Mouse (Mus musculus): ENCODE data around the gene Hist2h2be.
"Not testable (repeated sequence)": the region's sequence is repeated elsewhere in the genome, so short reads cannot be mapped to it uniquely, and the experiment has no call there.

Gene Hist2h2be

DNA sequence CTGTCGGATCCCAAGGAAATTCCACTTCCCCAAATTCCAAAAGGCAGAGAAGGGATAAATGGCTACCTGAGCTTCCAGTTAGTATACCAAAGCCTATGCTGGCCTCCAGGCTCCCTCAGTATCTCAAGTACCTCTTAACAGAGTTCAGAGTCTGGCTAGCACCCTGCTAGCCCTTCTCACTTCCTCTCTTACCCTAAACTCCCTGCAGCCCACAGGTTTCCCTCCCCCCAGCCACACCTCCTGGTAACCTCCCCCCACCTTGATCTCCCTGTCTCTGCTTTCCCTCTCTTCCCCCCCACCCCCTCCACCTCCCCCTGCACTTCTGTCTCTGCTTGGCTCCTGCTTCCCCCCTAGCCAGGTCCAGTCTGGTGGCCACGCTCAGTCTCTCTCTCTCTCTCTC lies 21.2 kb upstream of the Hist2h2be start:
- no peak for DNase-seq

DNA sequence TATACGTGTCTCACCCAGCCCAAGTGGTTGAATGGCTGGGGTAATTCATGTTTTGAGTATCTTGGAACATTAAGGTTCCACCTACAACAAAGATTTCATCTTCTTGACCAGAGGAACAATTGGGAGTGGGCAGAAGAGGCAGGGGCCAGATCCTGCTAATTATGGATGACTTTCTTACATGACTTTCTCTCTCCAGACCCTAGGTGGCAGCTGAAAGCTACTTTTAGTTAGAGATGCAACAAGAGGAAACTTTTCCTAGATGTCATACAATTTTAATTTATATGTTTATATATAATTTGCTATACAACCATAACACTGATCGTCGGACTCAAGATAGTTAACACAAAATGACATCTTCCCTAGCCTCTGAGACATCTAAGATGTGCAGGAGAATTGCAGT lies 13.1 kb upstream of the Hist2h2be start:
- no peak for DNase-seq

DNA sequence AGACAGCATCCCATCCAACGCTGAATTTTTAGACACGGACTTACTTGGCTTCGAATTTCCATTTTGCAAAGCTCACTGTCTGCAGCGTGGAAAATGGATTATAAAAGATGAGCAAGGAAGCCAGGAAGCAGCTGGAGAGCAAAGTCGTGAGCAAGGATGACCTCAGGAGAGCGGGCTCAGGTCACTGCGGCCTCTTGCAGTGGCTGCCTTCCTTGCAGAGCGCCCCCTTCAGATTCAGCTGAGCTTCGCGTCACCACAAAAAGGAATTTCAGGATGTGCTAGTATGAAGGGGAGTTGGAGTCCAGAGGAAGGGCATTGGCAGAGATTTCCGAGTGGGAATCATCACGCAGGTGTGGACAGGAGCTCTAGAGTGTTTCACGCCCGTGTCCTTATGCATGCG lies 11.7 kb upstream of the Hist2h2be start:
- DNase-seq, result no peak

DNA sequence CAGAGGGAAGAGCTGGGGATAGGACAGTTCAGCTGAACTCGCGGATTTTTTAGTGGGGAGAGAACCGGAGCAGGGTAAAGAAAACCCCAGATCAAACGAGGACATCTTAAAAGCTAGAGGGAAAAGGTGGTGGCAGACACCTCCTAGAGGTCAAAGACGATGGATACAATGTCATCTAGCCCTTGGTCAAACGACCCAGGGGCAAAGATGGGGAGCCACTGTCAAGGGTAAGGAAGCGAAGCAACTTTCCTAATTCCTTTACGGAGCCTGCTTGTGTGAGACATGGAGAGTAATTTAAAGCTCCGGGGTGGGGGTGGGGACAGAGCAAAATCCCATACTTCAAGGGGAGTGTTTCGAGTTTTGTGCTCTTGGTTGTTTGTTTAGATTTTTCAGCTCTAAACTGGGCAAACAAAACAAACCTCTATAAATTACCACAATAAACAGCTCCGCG lies 1.7 kb upstream of the Hist2h2be start:
- peak; percentile 58 for DNase-seq

DNA sequence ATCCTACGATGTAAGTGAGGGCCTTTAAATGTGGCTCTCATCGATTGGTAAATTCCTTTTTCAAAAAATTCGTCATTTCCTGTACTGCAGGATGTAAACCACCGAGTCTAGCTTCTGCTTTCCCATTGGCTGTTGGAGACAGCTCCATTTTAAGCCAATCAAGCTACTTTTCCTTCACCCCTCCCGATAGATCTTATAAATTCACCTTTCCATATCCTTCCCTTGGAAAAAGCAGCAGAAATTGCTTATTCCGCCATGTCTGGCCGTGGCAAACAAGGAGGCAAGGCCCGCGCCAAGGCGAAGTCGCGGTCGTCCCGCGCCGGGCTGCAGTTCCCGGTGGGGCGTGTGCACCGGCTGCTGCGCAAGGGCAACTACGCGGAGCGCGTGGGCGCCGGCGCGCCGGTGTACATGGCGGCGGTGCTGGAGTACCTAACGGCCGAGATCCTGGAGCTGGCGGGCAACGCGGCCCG lies 1.2 kb upstream of the Hist2h2be start, which contains the start of the genes Bola1 and Hist2h2ab:
TSS of gene Bola1 (minus strand) at position 49 of the 470 bp plus-strand sequence.
TSS of gene Hist2h2ab (plus strand) at position 205 of the 470 bp plus-strand sequence.
- peak; percentile 82 for DNase-seq

DNA sequence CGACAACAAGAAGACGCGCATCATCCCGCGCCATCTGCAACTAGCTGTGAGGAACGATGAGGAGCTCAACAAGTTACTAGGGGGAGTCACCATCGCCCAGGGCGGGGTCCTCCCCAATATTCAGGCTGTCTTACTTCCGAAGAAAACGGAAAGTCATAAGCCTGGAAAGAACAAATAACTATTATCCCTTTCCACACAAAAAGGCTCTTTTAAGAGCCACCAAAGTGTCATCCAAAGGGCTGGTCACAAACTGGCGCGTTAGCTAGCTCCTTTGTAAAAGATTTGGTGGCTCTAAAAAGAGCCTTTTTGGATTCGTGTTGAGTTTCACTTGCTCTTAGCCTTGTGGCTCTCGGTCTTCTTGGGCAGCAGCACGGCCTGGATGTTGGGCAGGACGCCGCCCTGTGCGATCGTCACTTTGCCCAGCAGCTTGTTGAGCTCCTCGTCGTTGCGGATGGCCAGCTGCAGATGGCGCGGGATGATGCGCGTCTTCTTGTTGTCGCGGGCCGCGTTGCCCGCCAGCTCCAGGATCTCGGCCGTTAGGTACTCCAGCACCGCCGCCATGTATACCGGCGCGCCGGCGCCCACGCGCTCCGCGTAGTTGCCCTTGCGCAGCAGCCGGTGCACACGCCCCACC lies 671 bp upstream of the Hist2h2be start:
- not testable (repeated sequence) for DNase-seq

DNA sequence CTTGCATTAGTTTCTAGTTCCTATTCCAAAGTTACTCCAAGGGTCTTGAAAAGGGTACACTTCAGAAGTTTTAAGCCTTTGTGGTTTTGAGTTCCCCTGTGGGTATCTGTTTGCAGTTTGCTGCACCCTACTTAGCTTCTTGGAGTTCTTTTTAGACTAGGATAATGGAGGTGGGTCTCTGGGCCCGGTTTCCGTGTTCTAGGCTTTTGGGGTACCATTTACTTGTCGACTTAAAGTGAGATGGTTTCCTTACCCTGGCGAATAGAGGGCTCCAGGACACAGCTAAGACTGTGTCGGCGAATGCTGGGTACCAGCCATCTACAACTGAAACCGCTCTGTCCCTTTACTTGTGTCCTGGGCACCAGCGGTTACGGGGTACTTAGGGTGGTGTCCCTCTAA lies 720 bp downstream of the Hist2h2be start:
- DNase-seq, result peak; percentile 46

DNA sequence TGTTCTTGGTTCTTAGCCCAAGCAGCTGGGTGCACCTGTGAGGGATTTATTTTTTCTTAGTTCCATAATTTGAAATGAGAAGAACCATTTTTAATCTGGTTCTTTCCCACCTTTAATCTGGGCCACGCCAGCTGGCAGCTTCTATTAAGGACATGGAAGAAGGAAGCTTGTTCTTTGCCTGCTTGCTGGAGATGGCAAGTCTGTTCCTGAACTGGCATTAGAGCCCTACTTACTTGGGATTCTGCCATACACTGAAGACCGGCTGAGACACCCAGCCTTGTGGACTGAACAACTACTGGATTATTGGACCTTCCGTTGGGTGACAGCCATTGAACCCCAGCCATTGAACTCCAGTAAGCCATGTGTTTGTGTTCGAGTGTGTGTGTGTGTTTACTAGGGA lies 1.9 kb downstream of the Hist2h2be start:
- no peak for DNase-seq

DNA sequence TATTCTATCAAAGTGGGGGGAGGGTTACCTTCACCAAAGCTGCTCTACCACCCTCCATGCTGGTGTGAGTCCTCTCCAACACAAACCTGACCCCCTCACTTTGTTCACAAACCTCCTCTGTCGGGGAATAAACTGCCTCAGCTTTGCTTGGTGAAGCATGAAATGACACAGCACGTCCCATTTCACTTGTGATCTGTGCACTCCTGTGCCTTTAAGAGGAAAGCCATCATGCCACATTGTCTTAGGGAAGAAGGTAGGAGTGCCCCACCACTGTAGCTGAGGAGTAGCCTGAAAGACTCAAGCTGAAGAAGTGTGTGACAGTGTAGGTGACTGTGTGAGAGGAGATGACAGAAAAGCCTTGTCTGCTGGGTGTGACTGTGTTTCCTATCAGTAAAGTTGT lies 4.5 kb downstream of the Hist2h2be start:
- DNase-seq, result no peak

DNA sequence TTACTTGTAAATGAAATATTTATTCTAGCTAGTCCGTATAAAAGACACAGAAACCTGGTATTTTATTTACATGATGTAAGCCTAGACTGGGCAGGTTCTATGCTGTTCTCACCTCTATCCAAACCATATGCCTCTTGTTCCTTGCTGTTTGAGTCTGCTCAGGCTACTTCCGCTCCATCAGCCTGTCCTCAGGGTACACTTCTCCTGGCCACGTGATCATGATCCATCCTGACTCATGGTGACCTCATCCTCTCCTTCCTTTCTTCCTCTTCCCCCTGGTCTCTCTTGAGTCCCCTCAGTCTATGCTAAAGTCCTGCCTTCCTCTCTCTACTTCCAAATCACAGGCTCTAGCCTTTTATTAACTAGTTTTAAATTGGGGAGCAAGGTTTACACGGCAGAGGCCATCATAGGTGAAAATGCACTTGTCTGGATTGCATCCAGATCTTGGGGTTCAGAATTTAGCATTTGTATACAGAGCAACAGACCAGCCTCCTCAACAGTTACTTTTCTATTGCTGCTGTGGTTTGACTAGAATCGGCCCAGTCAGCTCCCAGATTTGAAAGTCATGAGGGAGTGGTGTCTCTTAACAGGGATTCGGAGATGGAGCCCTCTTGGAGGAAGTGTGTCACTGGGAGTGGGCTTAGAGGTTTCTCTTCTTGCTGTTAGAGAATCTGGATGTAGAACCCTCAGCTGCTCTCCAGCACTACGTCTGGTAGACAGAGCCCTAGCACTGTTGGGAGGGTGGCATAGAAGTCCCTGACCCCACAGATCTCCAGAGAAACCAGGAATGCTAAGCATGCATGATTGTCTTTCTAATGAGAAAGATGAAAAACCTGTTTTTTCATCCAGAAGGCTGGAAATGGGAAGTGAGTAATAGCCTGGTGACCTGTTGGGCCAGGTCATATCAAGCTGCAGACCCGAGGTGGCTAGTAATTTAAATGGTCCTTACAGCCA lies 6.1 kb downstream of the Hist2h2be start:
- DNase-seq, result no peak

DNA sequence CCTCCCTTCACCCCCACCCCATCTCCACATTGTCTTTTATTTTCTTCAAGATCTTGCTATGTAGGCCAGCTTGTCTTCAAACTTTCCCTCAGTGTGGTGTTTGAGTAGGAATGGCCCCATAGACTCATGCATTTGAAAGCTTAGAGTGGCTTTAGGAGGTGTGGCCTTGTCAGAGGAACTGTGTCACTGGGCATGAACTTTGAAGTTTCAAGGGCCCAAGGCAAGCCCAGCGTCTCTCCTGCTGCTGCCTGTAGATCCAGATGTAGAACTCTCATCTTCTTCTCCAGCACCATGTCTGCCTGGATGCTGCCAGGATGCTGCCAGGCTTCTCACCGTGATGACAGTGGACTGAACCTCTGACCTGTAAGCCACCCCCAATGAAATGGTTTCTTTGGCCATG lies 7.9 kb downstream of the Hist2h2be start:
- no peak for DNase-seq

DNA sequence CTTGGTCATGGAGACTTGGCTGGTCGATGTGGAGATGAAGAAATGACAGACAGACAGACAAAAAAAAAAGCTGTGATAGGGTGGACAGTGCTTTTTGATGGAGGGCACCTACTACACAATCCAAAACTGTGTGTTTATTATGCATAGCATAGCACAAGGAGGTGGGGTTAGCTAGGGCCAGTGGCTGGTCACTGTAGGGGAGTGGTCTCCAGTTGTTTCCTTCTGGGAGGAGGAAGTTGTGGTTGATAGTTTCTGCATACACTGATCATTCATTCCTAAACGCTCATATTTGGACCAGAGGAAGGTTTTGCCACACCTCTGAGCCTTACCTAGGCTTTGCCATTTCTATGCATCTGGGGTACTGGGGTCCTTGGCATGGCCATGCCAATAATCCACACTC lies 9.5 kb downstream of the Hist2h2be start:
- DNase-seq, result no peak

DNA sequence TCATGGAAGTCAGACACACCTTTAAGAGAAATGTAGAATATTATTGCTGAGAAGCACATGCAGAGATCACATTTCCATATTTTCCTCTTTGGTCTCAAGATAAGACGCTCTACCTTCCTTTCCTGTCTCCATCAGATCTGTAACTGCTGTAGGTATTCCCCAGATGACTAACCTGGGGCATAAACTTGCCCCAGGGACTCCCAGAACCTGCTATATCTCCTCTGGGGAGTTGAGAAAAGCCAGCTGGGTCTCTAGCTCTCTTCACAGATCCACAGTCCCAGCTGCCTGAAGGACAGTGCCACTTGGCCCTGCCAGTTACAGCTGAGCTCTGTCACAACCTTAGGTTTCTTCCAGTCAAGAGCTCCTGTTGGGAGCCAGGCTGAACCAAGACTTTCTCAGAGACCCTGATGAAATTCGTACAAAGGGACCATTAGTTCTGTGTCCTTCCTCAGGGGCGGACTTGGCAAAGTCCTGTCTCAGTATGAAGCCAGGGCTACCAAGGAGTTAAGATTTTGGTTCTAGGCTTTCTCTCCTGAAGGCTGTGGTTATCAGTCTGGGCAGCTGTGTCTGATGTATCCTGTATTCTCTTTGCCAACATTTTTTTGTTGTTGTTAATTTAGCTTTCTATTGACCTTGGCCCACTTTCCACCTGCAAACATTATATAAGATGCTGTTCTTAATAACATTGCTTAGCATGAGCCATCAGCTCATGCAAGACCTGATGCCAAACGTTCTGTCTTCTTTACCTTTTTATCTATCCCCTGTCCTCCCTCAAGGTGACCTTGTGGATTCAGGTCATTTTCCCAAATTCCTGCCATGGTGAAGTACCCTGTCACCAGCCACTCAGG lies 10.2 kb downstream of the Hist2h2be start:
- DNase-seq, result no peak

DNA sequence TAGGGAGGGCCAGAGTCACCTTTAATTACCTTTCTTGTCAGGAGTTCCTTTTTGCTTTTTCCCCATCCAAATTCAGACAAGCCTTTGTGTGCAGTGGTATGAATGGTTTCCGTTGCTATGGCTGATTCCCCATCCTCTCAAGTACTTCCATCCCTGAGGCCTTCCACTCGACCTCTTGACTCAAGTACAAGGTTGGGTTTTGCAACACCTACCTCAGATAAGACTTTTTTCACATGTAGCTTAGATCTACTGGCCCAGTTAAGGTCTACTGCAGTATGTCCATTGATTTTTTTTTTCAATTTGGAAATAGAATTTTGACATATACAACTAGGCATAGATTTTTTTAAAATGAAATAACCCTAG lies 10.8 kb downstream of the Hist2h2be start:
- DNase-seq, result no peak

DNA sequence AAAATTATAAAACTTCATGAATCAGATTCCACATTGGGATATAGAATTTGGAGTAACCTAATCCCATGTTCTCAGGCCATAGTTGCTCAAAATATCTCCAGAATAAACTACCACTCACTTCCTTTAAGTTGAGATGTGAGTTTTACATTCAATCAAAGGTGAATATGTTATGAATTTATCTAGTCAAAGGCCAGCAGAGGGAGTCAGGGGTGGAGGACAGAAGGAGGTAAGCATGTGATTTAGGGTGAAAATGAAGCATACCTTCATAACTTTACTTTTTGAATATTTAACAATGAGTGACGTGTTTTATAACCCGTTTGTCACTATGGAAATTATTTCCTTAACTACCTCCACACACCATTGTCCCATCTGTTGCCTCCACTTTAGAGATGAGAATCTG lies 14.0 kb downstream of the Hist2h2be start:
- peak; percentile 50 for DNase-seq

DNA sequence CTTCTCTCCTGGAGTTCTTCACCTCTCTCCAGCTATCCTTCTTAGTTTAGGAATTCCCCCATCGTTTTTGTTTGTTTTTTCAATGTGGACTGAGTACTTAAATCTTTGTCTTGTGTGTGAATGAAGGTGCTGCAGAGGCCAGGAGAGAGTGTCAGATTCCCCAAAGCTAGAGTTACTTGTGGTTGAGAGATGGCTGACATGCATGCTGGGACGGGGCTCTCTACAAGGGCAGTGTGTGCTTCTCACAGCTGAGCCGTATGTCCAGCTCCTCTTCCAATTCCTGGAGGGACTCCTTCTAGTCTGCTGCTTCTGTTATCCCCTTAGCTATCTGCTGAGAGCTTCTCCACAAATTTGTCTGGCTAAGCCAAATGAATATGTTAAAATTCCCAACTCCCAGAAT lies 14.9 kb downstream of the Hist2h2be start:
- no peak for DNase-seq

DNA sequence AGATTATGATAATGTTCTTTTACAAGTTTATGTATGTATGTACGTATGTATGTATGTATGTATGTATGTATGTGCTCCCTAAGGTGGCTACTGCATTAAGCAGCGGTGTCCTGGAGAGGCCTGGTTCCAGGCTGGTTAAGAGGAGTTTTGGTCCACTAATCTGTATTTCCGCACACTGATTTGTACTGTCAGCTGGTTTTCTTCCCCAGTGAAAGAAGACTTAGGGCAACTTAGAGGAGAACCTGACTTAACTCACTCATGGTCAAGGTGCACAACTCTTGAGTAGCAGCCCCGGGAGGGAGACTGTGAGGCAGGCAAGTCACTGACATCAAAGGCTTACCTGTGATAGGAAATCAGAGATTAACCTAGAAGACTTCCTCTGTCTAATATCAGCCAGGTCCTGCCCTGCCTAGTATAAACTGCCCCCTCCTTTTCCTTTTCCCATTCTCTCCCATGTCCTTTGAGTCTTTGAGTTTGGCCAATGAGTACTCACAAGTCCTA lies 16.0 kb downstream of the Hist2h2be start:
- DNase-seq, result no peak

DNA sequence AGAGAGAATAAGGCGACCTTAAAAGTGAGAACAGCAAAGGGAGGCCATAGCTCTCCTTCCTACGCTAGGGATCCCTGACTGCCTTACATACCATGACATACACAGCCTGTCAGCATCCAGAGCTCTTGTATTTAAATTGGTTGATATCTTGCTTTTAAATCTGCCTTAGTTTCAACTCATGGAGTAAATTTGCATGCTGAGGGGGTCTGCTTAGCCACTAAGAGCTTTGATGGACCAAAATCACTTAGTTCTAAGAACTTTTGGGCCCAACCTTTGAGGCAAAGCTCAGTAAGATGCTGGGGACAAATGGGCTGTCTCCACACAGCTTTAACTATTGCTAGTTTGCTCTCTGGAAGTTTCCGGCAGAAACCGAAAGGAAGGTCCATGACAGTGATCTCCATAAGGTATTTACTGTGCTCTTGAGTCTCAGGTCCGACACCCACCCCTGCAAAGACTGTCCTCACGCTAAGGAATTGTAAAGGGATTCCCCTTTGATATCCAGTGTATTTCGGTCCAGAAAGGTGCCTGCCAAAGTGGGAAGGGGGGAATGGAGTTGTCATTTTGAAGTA lies 16.5 kb downstream of the Hist2h2be start:
- no peak for DNase-seq

DNA sequence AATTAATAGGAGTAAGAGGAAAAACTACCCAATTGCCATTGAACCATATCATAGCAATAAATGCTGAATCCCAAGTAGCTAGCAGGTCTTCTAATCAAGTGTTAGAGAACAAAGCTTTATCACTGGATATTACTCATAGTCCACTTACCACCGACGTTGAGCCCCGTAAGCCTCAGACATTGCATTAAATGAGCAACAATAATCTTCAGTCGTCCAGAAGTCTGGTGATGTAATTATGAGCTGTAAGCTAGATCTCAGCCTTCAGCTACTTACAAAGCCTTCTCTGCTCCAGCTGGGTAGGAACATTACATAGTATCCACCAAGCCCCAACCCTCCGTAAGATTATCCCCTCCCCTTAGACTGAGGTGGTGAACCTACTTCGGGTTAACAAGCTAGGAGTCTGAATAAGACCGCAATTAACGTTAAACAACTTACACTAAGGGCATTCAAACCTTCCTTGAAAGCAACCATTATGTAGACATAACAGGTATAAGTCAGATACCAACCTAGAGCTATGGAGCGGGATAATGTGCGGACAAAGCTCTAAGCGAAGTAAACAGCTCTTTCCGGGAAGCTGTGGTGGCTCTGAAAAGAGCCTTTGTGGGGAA lies 17.1 kb downstream of the Hist2h2be start:
- DNase-seq, result no peak

DNA sequence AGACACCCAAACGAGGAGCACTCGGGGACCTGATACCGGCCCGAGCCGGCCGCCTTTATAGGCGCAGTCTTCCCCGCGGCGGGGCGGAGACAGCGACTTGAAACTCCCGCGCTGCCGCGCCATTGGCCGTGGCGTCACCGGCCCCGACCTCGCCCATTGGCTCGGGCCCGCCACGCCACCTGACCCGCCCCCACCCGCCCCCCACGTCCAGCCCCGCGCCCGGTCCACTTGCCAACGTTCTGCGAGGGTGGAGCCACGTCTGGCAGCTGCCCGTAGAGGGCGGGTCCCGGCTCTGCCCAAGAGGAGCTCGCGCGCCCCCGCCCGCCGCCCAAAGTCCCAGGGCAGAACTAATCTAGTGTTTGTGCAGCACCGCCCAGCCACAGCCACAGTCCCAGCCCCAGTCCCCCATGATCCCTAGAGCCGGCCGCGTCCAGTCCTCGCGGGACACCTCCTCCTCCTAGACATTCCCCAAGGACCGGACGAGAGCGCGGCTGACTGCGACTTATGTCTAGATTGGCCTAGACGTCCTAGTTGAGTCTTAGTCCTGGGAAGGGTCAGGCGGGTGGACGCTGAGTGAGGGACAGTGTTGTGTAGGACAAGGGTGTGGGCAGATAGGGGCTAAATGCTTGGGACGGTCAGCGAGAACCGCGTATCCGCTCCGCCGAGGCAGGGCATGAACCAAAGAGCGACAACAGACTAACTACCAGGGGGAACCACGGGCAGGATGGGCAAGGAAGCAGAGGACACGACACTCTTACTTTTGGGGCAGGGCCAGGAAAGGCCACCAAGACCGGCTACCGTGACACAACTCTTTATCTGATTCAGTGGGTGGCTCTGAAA lies 18.3 kb downstream of the Hist2h2be start, which contains the start of gene Hist2h3c2:
TSS of gene Hist2h3c2 (minus strand) at position 174 of the 840 bp plus-strand sequence.
- DNase-seq, result peak; percentile 53

All from thymus, postnatal 14 days (tissue).